Mouse (Mus musculus) forebrain, postnatal 0 days (tissue): ENCODE data around the gene BC049715. TPM values are rescaled to one million over a fixed set of nuclear protein-coding genes. Genes with fewer than 3 reads are reported as not detected.
A peak's percentile ranks its signal among the peaks of the same experiment; 100 is the strongest.

Experiments used
- ATAC-seq: fragments of 200-750 bp; cut with Nextera tagmentation; 2 replicates; pipeline ENCODE4 v1.8.0; 2017; ENCODE audit warnings: mild to moderate bottlenecking, moderate library complexity
- DNase-seq: peaks from one replicate; pipeline ENCODE4 v3.0.0-alpha.2; 2015
- H3K27ac ChIP-seq: fragments of 300-500 bp; sonication (generic); 2 replicates; pipeline ENCODE4 v1.5.1; 2014; ENCODE audit warnings: low read depth, mild to moderate bottlenecking, antibody characterized with exemption, low read length, moderate library complexity, mixed read lengths
- H3K27me3 ChIP-seq: fragments of 300-500 bp; sonication (generic); 2 replicates; pipeline ENCODE4 v1.6.1; 2014; ENCODE audit warnings: mild to moderate bottlenecking, low read length, mixed read lengths; ENCODE audit not compliant: insufficient read depth
- H3K36me3 ChIP-seq: fragments of 300-500 bp; sonication (generic); 2 replicates; pipeline ENCODE4 v1.6.1; 2014; ENCODE audit warnings: mild to moderate bottlenecking, moderate library complexity; ENCODE audit not compliant: insufficient read depth
- H3K4me1 ChIP-seq: fragments of 300-500 bp; sonication (generic); 2 replicates; pipeline ENCODE4 v1.6.1; 2014; ENCODE audit warnings: antibody characterized with exemption; ENCODE audit not compliant: insufficient read depth
- H3K4me2 ChIP-seq: fragments of 300-500 bp; sonication (generic); 2 replicates; pipeline ENCODE4 v1.6.1; 2014; ENCODE audit warnings: low read depth, mild to moderate bottlenecking, moderate library complexity
- H3K4me3 ChIP-seq: fragments of 300-500 bp; sonication (generic); 2 replicates; pipeline ENCODE4 v1.5.1; 2014; ENCODE audit warnings: low read depth, low read length, mixed read lengths
- H3K9ac ChIP-seq: fragments of 300-500 bp; sonication (generic); 2 replicates; pipeline ENCODE4 v1.6.1; 2014; ENCODE audit warnings: mild to moderate bottlenecking
- H3K9me3 ChIP-seq: fragments of 300-500 bp; sonication (generic); 2 replicates; pipeline ENCODE4 v1.6.1; 2016; ENCODE audit warnings: low read length
- CTCF ChIP-seq: sonication (generic); IDR thresholded peaks from 2 replicates; pipeline ENCODE4 v1.5.1; 2016; ENCODE audit warnings: antibody characterized with exemption, control low read depth, low read depth
- WGBS: fragments of 180-500 bp; shearing (Covaris S2); extraction: QIAGEN DNeasy Blood & Tissue Kit; methylation state at CpG from one replicate; pipeline ENCODE4 v1.1.7; 2014; 5-methylcytosine and 5-hydroxymethylcytosine counted together
- polyA plus RNA-seq: library from polyadenylated mRNA; unstranded; fragments of >200 nt; fragmentation: Nextera tagmentation; extraction: Ambion mirVana; gene quantifications from 2 replicates; pipeline ENCODE4 v1.2.1, GENCODE M21; 2015
- total RNA-seq: library from RNA; depleted of rRNA; stranded (reverse); fragments of >200 nt; gene quantifications from 2 replicates; pipeline ENCODE4 v1.2.3, GENCODE M21; 2014

BC049715 gene
- total and polyA plus RNA-seq, 2 experiments from 2014 or later, result 1.9 to 2.1 TPM

- TF ChIP-seq CTCF, result no peak
- Histone ChIP-seq H3K9ac (peak overlapping the region; percentile 69), H3K4me1 (peaks cover 4% of the 10 kb centered on the region; the same call in 1 of the 2 replicates), H3K27ac (no peak overlapping the region), H3K36me3 (peaks cover 17% of the 10 kb centered on the region), H3K27me3 (no peaks in the 10 kb centered on the region), H3K4me2 (peak overlapping the region; percentile 95), H3K9me3 (no peaks in the 10 kb centered on the region), H3K4me3 (peak overlapping the region; percentile 74)
- ATAC-seq (0 out of 2 replicates have a peak, but pooled peaks have one; percentile 0), DNase-seq (peak; percentile 17)
- 2% methylated on average over 28 of the region's 28 CpGs for WGBS
Observed at GRCm38 (mm10) chr6:136808631-136809046, 18.8 kb upstream of the BC049715 start.

- Histone ChIP-seq H3K4me3 (peak overlapping the region; percentile 74), H3K9ac (no peak overlapping the region), H3K27ac (no peak overlapping the region), H3K4me2 (peak overlapping the region; percentile 95), H3K9me3 (no peaks in the 10 kb centered on the region), H3K27me3 (no peaks in the 10 kb centered on the region), H3K4me1 (peaks cover 4% of the 10 kb centered on the region; the same call in 1 of the 2 replicates), H3K36me3 (peaks cover 22% of the 10 kb centered on the region)
- DNase-seq (no peak), ATAC-seq (no peak)
- TF ChIP-seq CTCF, result no peak
- WGBS, result 44% methylated on average over 14 of the region's 14 CpGs
Observed at GRCm38 (mm10) chr6:136809077-136809476, 18.3 kb upstream of the BC049715 start.

GRCm38 (mm10) chr6:136809673-136810072 lies 17.8 kb upstream of the BC049715 start:
- H3K27me3 ChIP-seq, result no peaks in the 10 kb centered on the region
- peaks cover 4% of the 10 kb centered on the region; the same call in 1 of the 2 replicates for H3K4me1 ChIP-seq
- 0 out of 2 replicates have a peak overlapping the region, but pooled peaks have one; percentile 74 for H3K4me3 ChIP-seq
- no peak overlapping the region for H3K4me2 ChIP-seq
- no peak overlapping the region for H3K27ac ChIP-seq
- H3K36me3 ChIP-seq, result peaks cover 28% of the 10 kb centered on the region
- no peaks in the 10 kb centered on the region for H3K9me3 ChIP-seq
- H3K9ac ChIP-seq, result no peak overlapping the region
- ATAC-seq (no peak), DNase-seq (no peak)
- no peak for TF ChIP-seq CTCF
- 85% methylated on average over 13 of the region's 13 CpGs for WGBS

- no peak overlapping the region for H3K9ac ChIP-seq
- DNase-seq (no peak), ATAC-seq (no peak)
- peaks cover 4% of the 10 kb centered on the region; the same call in 1 of the 2 replicates for H3K4me1 ChIP-seq
- H3K4me2 ChIP-seq, result no peak overlapping the region
- WGBS, result 90% methylated on average over 10 of the region's 10 CpGs
- no peak overlapping the region for H3K27ac ChIP-seq
- H3K4me3 ChIP-seq, result no peak overlapping the region
- H3K9me3 ChIP-seq, result no peaks in the 10 kb centered on the region
- H3K27me3 ChIP-seq, result no peaks in the 10 kb centered on the region
- peaks cover 40% of the 10 kb centered on the region for H3K36me3 ChIP-seq
- no peak for TF ChIP-seq CTCF
Observed at GRCm38 (mm10) chr6:136811196-136811595, 16.2 kb upstream of the BC049715 start.

GRCm38 (mm10) chr6:136813117-136813516 lies 14.3 kb upstream of the BC049715 start:
- no peaks in the 10 kb centered on the region for H3K9me3 ChIP-seq
- TF ChIP-seq CTCF, result peak; percentile 35
- 40% methylated on average over 4 of the region's 4 CpGs for WGBS
- ATAC-seq (no peak), DNase-seq (peak; percentile 31)
- no peak overlapping the region for H3K4me3 ChIP-seq
- H3K4me1 ChIP-seq, result peaks cover 4% of the 10 kb centered on the region; the same call in 1 of the 2 replicates
- H3K27ac ChIP-seq, result no peak overlapping the region
- H3K36me3 ChIP-seq, result peaks cover 58% of the 10 kb centered on the region
- H3K27me3 ChIP-seq, result no peaks in the 10 kb centered on the region
- no peak overlapping the region for H3K4me2 ChIP-seq
- H3K9ac ChIP-seq, result no peak overlapping the region

GRCm38 (mm10) chr6:136815381-136815780 lies 12.0 kb upstream of the BC049715 start:
- no peak overlapping the region for H3K9ac ChIP-seq
- no peaks in the 10 kb centered on the region for H3K4me1 ChIP-seq
- no peak for TF ChIP-seq CTCF
- H3K36me3 ChIP-seq, result peaks cover 80% of the 10 kb centered on the region
- no peak overlapping the region for H3K4me2 ChIP-seq
- no peak overlapping the region for H3K27ac ChIP-seq
- WGBS, result 93% methylated on average over 7 of the region's 7 CpGs
- no peaks in the 10 kb centered on the region for H3K27me3 ChIP-seq
- H3K4me3 ChIP-seq, result no peak overlapping the region
- no peak for ATAC-seq
- H3K9me3 ChIP-seq, result no peaks in the 10 kb centered on the region
- no peak for DNase-seq

GRCm38 (mm10) chr6:136816826-136817225 lies 10.6 kb upstream of the BC049715 start:
- no peak for TF ChIP-seq CTCF
- Histone ChIP-seq H3K9ac (no peak overlapping the region), H3K9me3 (no peaks in the 10 kb centered on the region), H3K27ac (0 out of 2 replicates have a peak overlapping the region, but pooled peaks have one; percentile 30), H3K36me3 (peaks cover 92% of the 10 kb centered on the region), H3K4me2 (no peak overlapping the region), H3K27me3 (no peaks in the 10 kb centered on the region), H3K4me3 (no peak overlapping the region), H3K4me1 (no peaks in the 10 kb centered on the region)
- WGBS, result 93% methylated on average over 21 of the region's 21 CpGs
- ATAC-seq (no peak), DNase-seq (no peak)
